In the genomic region with DNA sequence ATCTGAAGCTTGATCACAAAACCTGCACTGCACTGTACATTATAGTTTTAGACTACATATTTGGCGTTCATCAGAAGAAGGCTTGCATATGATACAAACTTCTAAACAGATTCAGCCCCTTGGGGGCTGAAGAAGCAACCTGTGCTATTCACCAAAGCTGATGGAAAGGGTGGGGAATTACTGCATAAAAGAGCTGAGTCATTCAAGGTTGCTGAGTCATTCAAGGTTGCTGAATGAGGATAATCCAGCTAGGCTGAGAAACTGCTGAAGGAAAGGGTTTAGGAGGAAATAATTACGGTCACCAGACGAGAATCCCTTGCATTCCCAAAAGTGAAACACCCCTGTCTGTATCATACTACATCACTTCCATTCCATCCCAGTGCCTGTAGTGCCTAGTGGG, we compare ENCODE assay signal across 30 mouse cellular contexts.
DNase-seq lines count a peak whose midpoint lies in the region; ATAC-seq and TF ChIP-seq lines count a peak whose summit lies in the region.
"Had no signal": no experiment of that assay in that cellular context is flagged by ENCODE, and none has a peak within 500 bp of the region (broad histone marks: within the 10 kb centered on the region; RNA-seq: fewer than 3 reads in every experiment).

No protein-coding gene starts in this region.

- TF ChIP-seq CTCF in liver, postnatal 0 days (IDR thresholded peaks at IDR 0.05; ENCODE audit: low read depth), result no peak

- no peaks in the 10 kb centered on the region for H3K4me1 ChIP-seq in liver, postnatal 0 days (ENCODE audit: insufficient read depth)
- H3K4me1 ChIP-seq: heart, embryonic 10.5 days; heart, embryonic 15.5 days; hindbrain, embryonic 13.5 days; neural tube, embryonic 15.5 days had no signal

- H3K4me2 ChIP-seq in liver, postnatal 0 days (ENCODE audit: low read depth, low read length), result no peak overlapping the region
- H3K4me2 ChIP-seq: heart, embryonic 15.5 days; hindbrain, embryonic 13.5 days; lung, embryonic 14.5 days; neural tube, embryonic 15.5 days had no signal

- 58% methylated on average over 3 of the region's 3 CpGs for WGBS in liver, postnatal 0 days (ENCODE audit: insufficient replicate concordance)

- H3K9me3 ChIP-seq in liver, postnatal 0 days (ENCODE audit: low read length), result no peaks in the 10 kb centered on the region
- H3K9me3 ChIP-seq: heart, embryonic 10.5 days; heart, embryonic 15.5 days; hindbrain, embryonic 13.5 days; neural tube, embryonic 15.5 days had no signal

- TF ChIP-seq EP300 in liver, postnatal 0 days (IDR thresholded peaks at IDR 0.05; ENCODE audit: low read depth), result no peak

- no peak for ATAC-seq in liver, postnatal 0 days
- ATAC-seq: forebrain, postnatal 0 days; intestine, embryonic 16.5 days had no signal

- no peaks in the 10 kb centered on the region for H3K36me3 ChIP-seq in liver, postnatal 0 days (replicated peaks; ENCODE audit: insufficient read depth, low read length)
- H3K36me3 ChIP-seq: heart, embryonic 10.5 days; heart, embryonic 15.5 days; hindbrain, embryonic 13.5 days; neural tube, embryonic 15.5 days had no signal

- H3K27me3 ChIP-seq in liver, postnatal 0 days (ENCODE audit: insufficient read depth, low read length), result no peaks in the 10 kb centered on the region
- H3K27me3 ChIP-seq: heart, embryonic 15.5 days; hindbrain, embryonic 13.5 days; neural tube, embryonic 15.5 days had no signal

- H3K9ac ChIP-seq in liver, postnatal 0 days (replicated peaks), result no peak overlapping the region
- H3K9ac ChIP-seq: forebrain, postnatal 0 days; heart, embryonic 15.5 days; hindbrain, embryonic 13.5 days; liver, embryonic 14.5 days; lung, embryonic 14.5 days; neural tube, embryonic 15.5 days had no signal

- H3K27ac ChIP-seq in liver, postnatal 0 days (ENCODE audit: low read depth), result no peak overlapping the region
- H3K27ac ChIP-seq: heart, embryonic 10.5 days; heart, embryonic 15.5 days; hindbrain, embryonic 13.5 days; kidney, postnatal 0 days; liver, embryonic 14.5 days; neural tube, embryonic 15.5 days had no signal

- DNase-seq in adrenal gland, adult (ENCODE audit: inconsistent age in 2 of 2, low spot score in 1 of 2), result peak; percentile 27 to 84
- no peak for DNase-seq in adrenal gland, postnatal 4 days (ENCODE audit: low spot score in 2 of 2)
- peak; percentile 22 for DNase-seq in R1 (ENCODE audit: low read depth, low spot score)
- DNase-seq in brain, adult 2 months (ENCODE audit: low read depth, low spot score), result peak; percentile 4
- DNase-seq in cerebellum, postnatal 14 days, result no peak
- no peak for DNase-seq in liver, postnatal 0 days
- DNase-seq in left cerebral cortex, adult 8-10 months (ENCODE audit: low spot score in 2 of 2), result no peak
- DNase-seq: cerebellum, adult 11 months; cerebellum, adult 9-10 months; forebrain, postnatal 0 days; gastrocnemius, postnatal 10 days; heart, postnatal 4 days; kidney, adult 8-10 months; kidney, postnatal 4 days; layer of hippocampus, postnatal 36 days; liver; lung, embryonic 14.5 days; lung, postnatal 14 days; midbrain, embryonic 14.5 days; retina, postnatal 1 day; right cerebral cortex, postnatal 14 days; thymus, postnatal 4 days had no signal

- no peak overlapping the region for H3K4me3 ChIP-seq in liver, postnatal 0 days (ENCODE audit: low read depth, low read length)
- H3K4me3 ChIP-seq: erythroblast, embryonic 14.5 days; heart, embryonic 10.5 days; heart, embryonic 15.5 days; hindbrain, embryonic 13.5 days; neural tube, embryonic 15.5 days had no signal

Comparison
In these comparisons a context has a peak if more than half of its experiments do, and no peak if none do; other contexts are left out.
1. DNase-seq: peak in adrenal gland, adult (2 of 2), R1 (single experiment) and brain, adult 2 months (single experiment); none in adrenal gland, postnatal 4 days (0 of 2), cerebellum, postnatal 14 days (0 of 2), liver, postnatal 0 days (single experiment) and left cerebral cortex, adult 8-10 months (0 of 2).